Mouse (Mus musculus) limb, embryonic 15.5 days (tissue): ENCODE measurements around the gene Gm8926. TPM values are rescaled to one million over a fixed set of nuclear protein-coding genes. Genes with fewer than 3 reads are reported as not detected.
"Not testable (repeated sequence)": the region's sequence is repeated elsewhere in the genome, so short reads cannot be mapped to it uniquely, and the experiment has no call there.

Experiments
- ATAC-seq: fragments of 200-750 bp; cut with Nextera tagmentation; 2 replicates; pipeline ENCODE4 v1.8.0; 2017; ENCODE audit warnings: low read depth, moderate TSS enrichment; ENCODE audit not compliant: insufficient number of reproducible peaks, low FRiP score, low TSS enrichment
- H3K27ac ChIP-seq: fragments of 300-500 bp; sonication (generic); 2 replicates; pipeline ENCODE4 v1.5.1; 2015; ENCODE audit warnings: moderate library complexity, mild to moderate bottlenecking, inconsistent platforms
- H3K27me3 ChIP-seq: fragments of 300-500 bp; sonication (generic); 2 replicates; pipeline ENCODE4 v1.6.1; 2015; ENCODE audit warnings: inconsistent platforms
- H3K36me3 ChIP-seq: fragments of 300-500 bp; sonication (generic); 2 replicates; pipeline ENCODE4 v1.6.1; 2015; ENCODE audit warnings: inconsistent platforms
- H3K4me1 ChIP-seq: fragments of 300-500 bp; sonication (generic); 2 replicates; pipeline ENCODE4 v1.6.1; 2015; ENCODE audit warnings: inconsistent platforms
- H3K4me2 ChIP-seq: fragments of 300-500 bp; sonication (generic); 2 replicates; pipeline ENCODE4 v1.6.1; 2015; ENCODE audit warnings: mild to moderate bottlenecking, inconsistent platforms
- H3K4me3 ChIP-seq: fragments of 300-500 bp; sonication (generic); 2 replicates; pipeline ENCODE4 v1.5.1; 2015; ENCODE audit warnings: mild to moderate bottlenecking, inconsistent platforms
- H3K9ac ChIP-seq: fragments of 300-500 bp; sonication (generic); 2 replicates; pipeline ENCODE4 v1.6.1; 2015; ENCODE audit warnings: inconsistent platforms
- H3K9me3 ChIP-seq: fragments of 300-500 bp; sonication (generic); 2 replicates; pipeline ENCODE4 v1.6.1; 2016; ENCODE audit warnings: inconsistent platforms
- WGBS: fragments of 180-500 bp; shearing (Covaris S2); methylation state at CpG from one replicate; pipeline ENCODE4 v1.1.7; 2015; 5-methylcytosine and 5-hydroxymethylcytosine counted together
- polyA plus RNA-seq: library from polyadenylated mRNA; unstranded; fragments of >200 nt; fragmentation: Nextera tagmentation; extraction: Ambion mirVana; gene quantifications from 2 replicates; pipeline ENCODE4 v1.2.1, GENCODE M21; 2015

Gene Gm8926
- polyA plus RNA-seq: not detected in 2 replicates

DNA sequence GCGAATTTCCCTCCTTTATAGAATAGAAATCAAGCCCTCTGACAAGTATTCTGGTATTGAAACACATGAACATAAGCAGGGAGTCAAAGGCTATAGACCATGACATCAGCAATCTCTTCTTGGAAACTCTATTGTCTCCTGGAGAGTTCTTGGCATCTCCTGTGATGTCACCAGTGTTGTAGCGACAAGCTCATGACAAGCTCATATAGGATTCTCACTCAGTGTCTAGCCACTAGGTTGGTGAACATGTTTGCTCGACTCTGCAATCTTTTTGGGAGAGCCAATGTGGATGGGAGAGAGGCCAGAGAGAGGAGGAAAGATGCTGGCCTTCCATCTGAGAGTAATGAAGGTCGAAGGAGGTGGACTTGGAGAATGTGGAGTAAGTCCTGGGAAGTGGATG, at the start of gene Gm8926:
Gene Gm8926, plus strand, starts transcription at position 301 of the 400 bp plus-strand sequence.
- H3K27ac ChIP-seq: not testable (repeated sequence)
- WGBS: 75% methylated on average over 1 of the region's 4 CpGs

More for the DNA sequence above, at the start of gene Gm8926:
- not testable (repeated sequence) for ATAC-seq, H3K27me3 ChIP-seq, H3K4me2 ChIP-seq, H3K36me3 ChIP-seq, H3K9ac ChIP-seq, H3K4me3 ChIP-seq, H3K4me1 ChIP-seq, H3K9me3 ChIP-seq

Other genes starting within 250 kb of the Gm8926 start
- not detected in 2 replicates for gene Gm6460, start 175.6 kb upstream of the Gm8926 start, polyA plus RNA-seq
- not detected in 2 replicates for gene Gm8922, start 88.6 kb upstream of the Gm8926 start, polyA plus RNA-seq
- not detected in 2 replicates for gene Gm6465, start 75.0 kb downstream of the Gm8926 start, polyA plus RNA-seq
- gene 4933402N22Rik, start 147.5 kb downstream of the Gm8926 start, polyA plus RNA-seq: not detected in 2 replicates